Mouse (Mus musculus) Patski (cell line): ENCODE results near the gene Wnt10b. TPM values are rescaled to one million over a fixed set of nuclear protein-coding genes. Genes with fewer than 3 reads are reported as not detected.

Source experiments
- ATAC-seq: fragments of 100-300 bp; one replicate; pipeline ENCODE4 v1.8.0; 2021
- CTCF ChIA-PET: fragments of 350-600 bp; sonication (Branson Sonifier 250); formaldehyde crosslinking; loops from one replicate; lab custom pipeline; 2022; ENCODE audit warnings: inconsistent platforms; lab: Charles Lee
- POLR2A ChIA-PET: fragments of 350-600 bp; sonication (Branson Sonifier 250); formaldehyde crosslinking; loops from one replicate; lab custom pipeline; 2022; ENCODE audit warnings: antibody characterized with exemption, inconsistent platforms; lab: Charles Lee
- DNase-seq: peaks from one replicate; pipeline ENCODE4 v3.0.0-alpha.2; 2011; ENCODE audit warnings: low read depth, low spot score
- H3K27me3 ChIP-seq: fragments of 371-371 bp; one replicate; pipeline ENCODE4 v1.5.1; 2021
- CTCF ChIP-seq: fragments of 100-300 bp; IDR thresholded peaks from one replicate; pipeline ENCODE4 v1.5.1; 2021
- in situ Hi-C: fragments of 300-500 bp; cut with MboI; formaldehyde crosslinking; loops from 3 replicates; pipeline ENCODE4 v1.11.1; 2018; ENCODE audit warnings: low pct_unique_long_range_greater_than_20kb, mixed read lengths
- polyA plus RNA-seq: library from polyadenylated mRNA; unstranded; gene quantifications from one replicate; pipeline ENCODE4 v1.2.3, GENCODE M21; 2021

Gene Wnt10b
- polyA plus RNA-seq, 1 experiment from 2014 or later = not detected

GRCm38 (mm10) chr15:98775533-98775932 is 2.4 kb downstream of the Wnt10b start:
- TF ChIP-seq CTCF = no peak
- no peak for ATAC-seq
- no peak for DNase-seq
- CTCF ChIA-PET = interaction anchor here (1.8 kb wide), 1 partner anchor 24 kb away, joined by 4 read pairs; no protein-coding TSS in a partner anchor
- H3K27me3 ChIP-seq = no peaks in the 10 kb centered on the region
- in situ Hi-C loops = no loop called here
- POLR2A ChIA-PET = interaction anchor here (0.8 kb wide), 1 partner anchor 12 kb away, joined by 3 read pairs; the partner anchor contains the start of gene Arf3

DNA sequence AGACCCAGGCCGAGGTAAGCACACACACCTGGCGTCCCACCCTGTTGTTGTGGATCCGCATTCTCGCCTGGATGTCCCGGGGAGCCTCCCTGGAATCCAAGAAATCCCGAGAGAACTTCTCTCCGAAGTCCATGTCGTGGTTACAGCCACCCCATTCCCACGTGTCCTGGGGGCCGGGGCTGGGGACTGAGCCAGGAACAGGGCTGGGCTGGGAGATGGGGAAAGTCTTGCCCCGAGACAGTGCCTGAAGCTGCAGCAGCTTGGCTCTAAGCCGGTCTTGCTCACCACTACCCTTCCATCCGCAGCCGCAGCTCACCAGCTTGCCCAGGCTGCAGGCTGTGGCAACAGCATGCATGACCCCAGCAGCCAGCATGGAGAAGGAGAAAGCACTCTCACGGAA is 3.9 kb downstream of the Wnt10b start:
- no peaks in the 10 kb centered on the region for H3K27me3 ChIP-seq
- DNase-seq (no peak), ATAC-seq (no peak)
- ChIA-PET POLR2A (no interaction called here), CTCF (interaction anchor here (1.0 to 1.8 kb wide), 2 partner anchors 11 to 25 kb away, joined by 3 to 4 read pairs; partner anchors contain the start of gene Arf3)
- in situ Hi-C loops = no loop called here
- TF ChIP-seq CTCF = no peak

- ATAC-seq = no peak
- H3K27me3 ChIP-seq = no peaks in the 10 kb centered on the region
- in situ Hi-C loops = no loop called here
- ChIA-PET CTCF (no interaction called here), POLR2A (interaction anchor here (1.6 kb wide), 1 partner anchor 19 kb away, joined by 3 read pairs; no protein-coding TSS in a partner anchor)
- DNase-seq = no peak
- TF ChIP-seq CTCF = no peak
Measured at GRCm38 (mm10) chr15:98772511-98773211, 5.3 kb downstream of the Wnt10b start.

DNA sequence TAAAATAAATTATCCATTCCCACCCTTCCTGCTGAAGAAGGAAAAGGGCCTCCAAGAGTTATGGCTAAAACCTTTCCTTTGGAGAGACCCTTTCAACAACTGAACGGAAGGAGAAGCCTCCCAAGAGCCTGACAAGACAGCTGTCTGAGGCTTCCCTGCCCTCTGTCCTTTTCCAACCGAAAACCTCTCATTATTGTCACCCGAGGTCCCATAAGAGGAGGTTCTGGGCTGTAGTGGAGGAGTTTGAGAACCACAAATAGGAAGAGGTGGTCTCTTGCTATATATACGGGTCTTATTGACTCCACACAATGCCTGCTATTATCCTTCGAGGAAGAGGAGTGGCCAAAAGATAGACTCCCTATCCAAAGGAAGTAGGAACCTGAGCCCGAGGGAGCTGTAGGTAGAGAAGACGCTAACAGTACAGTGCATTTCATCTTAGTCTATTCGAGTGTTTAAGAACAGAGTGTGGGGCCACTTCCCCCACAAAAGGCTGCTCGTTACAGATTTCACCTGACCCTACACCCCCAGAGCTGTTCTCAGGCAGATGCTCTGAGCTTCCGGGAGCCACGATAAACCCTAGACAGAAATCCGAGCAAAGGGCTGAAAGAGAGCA is 6.0 kb downstream of the Wnt10b start:
- POLR2A ChIA-PET = interaction anchor here (1.6 kb wide), 1 partner anchor 20 kb away, joined by 3 read pairs; no protein-coding TSS in a partner anchor
- TF ChIP-seq CTCF = no peak
- CTCF ChIA-PET = no interaction called here
- no peak for DNase-seq
- in situ Hi-C loops = no loop called here
- no peaks in the 10 kb centered on the region for H3K27me3 ChIP-seq
- ATAC-seq = no peak

GRCm38 (mm10) chr15:98768259-98768658 is 9.7 kb downstream of the Wnt10b start:
- in situ Hi-C loops = no loop called here

DNA sequence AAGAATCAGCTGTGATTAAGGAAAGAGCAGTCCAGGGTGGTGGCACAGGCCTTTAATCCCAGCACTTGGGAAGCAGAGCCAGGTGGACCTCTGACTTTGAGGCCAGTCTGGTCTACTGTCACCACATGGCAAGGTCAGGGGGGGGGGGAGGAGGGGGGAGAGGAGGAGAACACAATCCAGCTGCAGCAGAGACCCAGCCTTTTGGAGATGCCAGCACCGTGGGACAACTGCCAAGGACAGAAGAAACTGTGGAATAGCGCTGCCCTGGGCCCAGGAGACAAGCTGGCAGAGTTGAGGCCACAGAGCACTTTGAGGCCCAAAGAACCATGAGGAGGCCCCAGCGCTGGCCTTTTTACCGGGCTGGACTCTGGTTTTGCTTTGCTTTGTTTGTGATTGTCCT is 12.0 kb downstream of the Wnt10b start:
- ChIA-PET CTCF (no interaction called here), POLR2A (no interaction called here)
- TF ChIP-seq CTCF = no peak
- ATAC-seq (no peak), DNase-seq (no peak)
- no peaks in the 10 kb centered on the region for H3K27me3 ChIP-seq
- in situ Hi-C loops = no loop called here

More at GRCm38 (mm10) chr15:98768259-98768658, 9.7 kb downstream of the Wnt10b start:
- DNase-seq (no peak), ATAC-seq (no peak)
- CTCF ChIA-PET = no interaction called here
- no peak for TF ChIP-seq CTCF
- POLR2A ChIA-PET = interaction anchor here (0.6 to 0.7 kb wide), 2 partner anchors 23 to 184 kb away, joined by 3 read pairs; no protein-coding TSS in a partner anchor
- no peaks in the 10 kb centered on the region for H3K27me3 ChIP-seq

GRCm38 (mm10) chr15:98762670-98763529 is 15.1 kb downstream of the Wnt10b start, which contains the start of gene Arf3:
TSS of gene Arf3 (minus strand) at chr15:98763214.
- CTCF ChIA-PET = interaction anchor here (0.7 to 0.9 kb wide), 2 partner anchors 11 to 18 kb away, joined by 3 read pairs; no protein-coding TSS in a partner anchor
- ATAC-seq (peak; percentile 69), DNase-seq (peak; percentile 68)
- in situ Hi-C loops = no loop called here
- POLR2A ChIA-PET = interaction anchor here (0.5 to 1.3 kb wide), 11 partner anchors 8 to 384 kb away, joined by 3 to 7 read pairs (median 4); no protein-coding TSS in a partner anchor
- H3K27me3 ChIP-seq = no peaks in the 10 kb centered on the region
- TF ChIP-seq CTCF = no peak

GRCm38 (mm10) chr15:98762201-98762621 is 15.7 kb downstream of the Wnt10b start:
- ATAC-seq = peak; percentile 46

DNA sequence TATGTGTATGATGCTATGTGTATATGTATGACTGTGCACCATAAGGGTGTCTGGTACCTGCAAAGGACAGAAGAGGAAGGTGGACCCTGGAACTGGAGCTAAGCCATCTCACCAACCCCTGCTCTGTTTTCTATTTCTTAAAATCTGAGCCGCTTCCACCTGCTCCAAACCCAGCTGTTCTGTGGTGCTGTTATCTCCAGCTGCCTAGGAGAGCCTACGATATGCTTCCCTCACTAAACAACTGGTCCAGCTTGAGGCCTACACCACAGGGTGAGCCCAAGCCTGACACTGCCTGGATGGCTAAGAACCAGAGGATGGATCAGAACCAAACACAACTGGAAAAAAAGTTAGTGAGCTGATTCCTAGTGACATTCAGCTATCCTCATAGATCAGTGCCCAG is 23.8 kb downstream of the Wnt10b start:
- ChIA-PET CTCF (interaction anchor here (0.9 to 1.4 kb wide), 4 partner anchors 10 to 19 kb away, joined by 3 read pairs; no protein-coding TSS in a partner anchor), POLR2A (interaction anchor here (1.1 to 1.6 kb wide), 2 partner anchors 8 to 11 kb away, joined by 3 to 4 read pairs; no protein-coding TSS in a partner anchor)
- in situ Hi-C loops = no loop called here
- ATAC-seq = no peak
- no peak for TF ChIP-seq CTCF
- no peak for DNase-seq
- no peaks in the 10 kb centered on the region for H3K27me3 ChIP-seq

More at GRCm38 (mm10) chr15:98762201-98762621, 15.7 kb downstream of the Wnt10b start:
- TF ChIP-seq CTCF = no peak
- peak; percentile 30 for DNase-seq
- ChIA-PET POLR2A (interaction anchor here (0.6 to 1.3 kb wide), 7 partner anchors 8 to 385 kb away, joined by 3 to 7 read pairs (median 4); no protein-coding TSS in a partner anchor), CTCF (interaction anchor here (1.8 kb wide), 1 partner anchor 15 kb away, joined by 8 read pairs; no protein-coding TSS in a partner anchor)
- H3K27me3 ChIP-seq = no peaks in the 10 kb centered on the region
- in situ Hi-C loops = no loop called here
